ENCODE assay signal across 1 mouse cellular context in the genomic region with DNA sequence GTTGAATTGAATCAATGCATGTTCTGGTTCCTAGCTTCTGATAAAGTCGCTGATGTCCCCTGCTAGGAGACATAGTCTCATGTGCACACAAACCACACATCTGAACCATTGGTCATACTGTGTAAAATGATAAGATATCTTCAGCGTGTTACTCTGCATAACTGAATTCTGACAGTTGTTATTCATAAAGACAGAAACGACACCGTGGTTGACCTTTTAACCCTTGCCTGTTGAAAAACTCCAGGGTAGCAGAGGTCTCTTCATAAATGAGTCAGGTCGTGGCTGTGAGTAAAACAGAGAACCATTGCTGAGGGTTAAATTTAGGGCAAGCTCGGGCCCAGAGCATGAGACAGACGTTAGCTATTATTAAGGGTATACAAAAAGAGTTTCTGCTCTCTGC.
TF ChIP-seq lines count a peak whose summit lies in the region.

No protein-coding gene starts in this region.

TF ChIP-seq in CH12.LX, 34 proteins besides CTCF, POLR2A, EP300 and RAD21 (continued from another document):
- peak; percentile 8; the same call in 1 of the 2 replicates for TF ChIP-seq ZC3H11A (IDR thresholded peaks at IDR 0.05; ENCODE audit: low read depth, low read length)
- peak; percentile 91 for TF ChIP-seq ZNF384 (IDR thresholded peaks at IDR 0.05; ENCODE audit: low read depth, low read length)
- peak; percentile 97 for TF ChIP-seq SIN3A (IDR thresholded peaks at IDR 0.05; ENCODE audit: low read length)
- TF ChIP-seq ZMIZ1 (IDR thresholded peaks at IDR 0.05; ENCODE audit: low read depth, low read length) = peak; percentile 88
- peak; percentile 99 for TF ChIP-seq MEF2A (IDR thresholded peaks at IDR 0.05; ENCODE audit: borderline replicate concordance, low read depth, low read length)
- TF ChIP-seq ZKSCAN1 (IDR thresholded peaks at IDR 0.05; ENCODE audit: borderline replicate concordance, low read depth, low read length) = peak; percentile 18; the same call in 1 of the 2 replicates
- peak; percentile 100 for TF ChIP-seq IRF4 (IDR thresholded peaks at IDR 0.05; ENCODE audit: low read depth, low read length)
- TF ChIP-seq MXI1 (IDR thresholded peaks at IDR 0.05; ENCODE audit: low read depth, low read length) = peak; percentile 79; the same call in 1 of the 2 replicates
- no peak for TF ChIP-seq POLR2AphosphoS2 (IDR thresholded peaks at IDR 0.05; ENCODE audit: low read depth, low read length)
TF ChIP-seq in CH12.LX: peak in this region for 27.
